Mouse (Mus musculus): ENCODE measurements at regions not wholly inside any gene's neighbourhood (a gene's known extent, or its start where the extent isn't known, plus 50 kb on each side); places are given as distances from the start of the nearest gene placed in this dataset.

DNA sequence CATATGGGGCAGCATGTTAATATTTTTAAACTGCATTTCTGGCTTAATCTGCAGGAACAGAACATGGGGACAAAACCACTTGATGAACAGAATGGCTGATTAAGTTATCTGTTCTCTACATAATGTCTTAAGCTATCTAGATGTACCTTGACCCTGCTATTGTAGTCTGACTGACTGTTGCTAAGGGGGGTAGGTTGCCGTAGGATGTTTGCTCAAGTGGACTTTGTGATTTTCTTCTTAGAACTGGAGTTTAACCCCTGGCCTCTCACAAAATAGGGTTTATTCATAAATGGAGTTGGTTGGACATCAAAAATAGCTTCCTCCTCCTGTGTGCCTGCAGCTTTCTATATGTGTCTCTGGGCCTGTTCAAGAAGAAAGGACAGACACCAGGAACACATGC, 292.9 kb downstream of the Fam84b start:
- TF ChIP-seq POLR2A (IDR thresholded peaks at IDR 0.05; ENCODE audit: control insufficient read depth, low read depth, low read length) (no peak), CTCF (IDR thresholded peaks at IDR 0.05; ENCODE audit: control insufficient read depth, insufficient read depth, insufficient replicate concordance, low read depth, low read length) (no peak)

All from testis, adult 2 months (tissue).